Mouse (Mus musculus): ENCODE measurements around the gene Arl14. TPM values are rescaled to one million over a fixed set of nuclear protein-coding genes. Genes with fewer than 3 reads are reported as not detected.

The Arl14 gene
- polyA plus RNA-seq, 1 experiment = not detected

DNA sequence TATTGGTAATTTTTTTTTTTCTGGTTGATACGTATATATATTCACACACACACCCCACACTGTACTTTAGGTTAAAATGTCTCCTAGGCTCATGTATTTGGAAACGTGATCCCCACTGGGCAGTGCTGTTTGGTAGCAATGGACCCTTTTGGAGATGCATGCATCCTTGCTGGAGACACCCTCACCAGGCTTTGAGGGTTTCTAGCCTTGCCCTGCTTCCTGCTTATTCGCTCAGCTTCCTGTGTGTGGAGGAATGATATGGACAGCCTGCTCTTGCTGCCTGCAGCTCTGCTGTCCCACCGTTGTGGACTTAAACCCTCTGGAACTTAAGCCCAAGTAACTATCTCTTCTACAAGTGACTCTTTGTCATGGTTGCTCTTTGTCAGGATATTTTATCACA is 19.3 kb upstream of the Arl14 start:
- H3K4me3 ChIP-seq (replicated peaks; ENCODE audit: insufficient read depth, low read depth, low read length) = no peak overlapping the region
- TF ChIP-seq CTCF (IDR thresholded peaks at IDR 0.05; ENCODE audit: borderline replicate concordance, insufficient read depth, low read depth, low read length) = no peak
- no peak for TF ChIP-seq POLR2A (IDR thresholded peaks at IDR 0.05; ENCODE audit: borderline replicate concordance, insufficient read depth, low read length)
- no peak for DNase-seq
- no peaks in the 10 kb centered on the region for H3K27me3 ChIP-seq (ENCODE audit: control insufficient read depth, insufficient read depth, low read length)
- WGBS = 77% methylated on average over 4 of the region's 4 CpGs
- no peak overlapping the region for H3K27ac ChIP-seq (ENCODE audit: insufficient read depth, low read length)
- no peaks in the 10 kb centered on the region for H3K4me1 ChIP-seq (ENCODE audit: control insufficient read depth, insufficient read depth, low read length)

DNA sequence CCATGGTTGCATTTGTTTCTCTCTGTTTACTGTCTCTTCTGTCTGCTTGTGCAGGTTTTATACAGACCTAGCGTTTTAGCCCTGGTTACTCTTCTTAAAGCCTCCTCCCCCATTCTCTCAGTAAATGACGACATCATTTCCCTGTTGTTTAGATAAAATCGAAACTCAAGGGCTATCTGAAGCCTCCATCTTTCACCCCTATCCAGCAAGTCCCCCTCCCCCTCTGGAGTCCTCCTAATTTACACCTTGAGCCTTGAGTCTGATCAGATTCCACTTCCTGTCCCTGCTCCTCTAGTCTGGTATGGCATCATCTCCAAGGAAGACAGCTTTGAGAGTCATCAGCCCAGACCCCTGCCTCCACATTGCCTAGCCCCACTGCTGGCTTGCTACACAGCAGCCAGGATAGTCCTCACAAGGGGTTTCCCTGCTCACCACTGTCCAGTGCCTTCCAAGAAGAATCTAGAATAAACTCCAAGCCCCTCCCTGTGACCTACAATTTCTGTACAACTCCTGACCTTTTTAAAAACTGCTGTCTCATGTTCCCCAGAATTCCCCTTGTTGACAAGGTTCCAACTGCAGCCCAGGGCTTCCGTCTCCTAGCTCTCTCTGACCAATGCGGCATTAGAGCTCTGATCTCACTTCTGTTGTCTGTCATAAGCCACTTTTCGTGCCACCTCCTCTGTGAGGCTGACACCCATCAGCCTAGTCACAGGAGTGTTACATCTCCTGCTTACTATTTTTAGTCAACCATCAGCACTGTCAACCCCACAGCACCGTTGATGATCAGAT is 16.8 kb upstream of the Arl14 start:
- TF ChIP-seq POLR2A (IDR thresholded peaks at IDR 0.05; ENCODE audit: borderline replicate concordance, insufficient read depth, low read length) (no peak), CTCF (IDR thresholded peaks at IDR 0.05; ENCODE audit: borderline replicate concordance, insufficient read depth, low read depth, low read length) (no peak)
- H3K27me3 ChIP-seq (ENCODE audit: control insufficient read depth, insufficient read depth, low read length) = no peaks in the 10 kb centered on the region
- no peak overlapping the region for H3K27ac ChIP-seq (ENCODE audit: insufficient read depth, low read length)
- WGBS = 63% methylated on average over 7 of the region's 7 CpGs
- H3K4me3 ChIP-seq (replicated peaks; ENCODE audit: insufficient read depth, low read depth, low read length) = no peak overlapping the region
- H3K4me1 ChIP-seq (ENCODE audit: control insufficient read depth, insufficient read depth, low read length) = no peaks in the 10 kb centered on the region
- DNase-seq = no peak

DNA sequence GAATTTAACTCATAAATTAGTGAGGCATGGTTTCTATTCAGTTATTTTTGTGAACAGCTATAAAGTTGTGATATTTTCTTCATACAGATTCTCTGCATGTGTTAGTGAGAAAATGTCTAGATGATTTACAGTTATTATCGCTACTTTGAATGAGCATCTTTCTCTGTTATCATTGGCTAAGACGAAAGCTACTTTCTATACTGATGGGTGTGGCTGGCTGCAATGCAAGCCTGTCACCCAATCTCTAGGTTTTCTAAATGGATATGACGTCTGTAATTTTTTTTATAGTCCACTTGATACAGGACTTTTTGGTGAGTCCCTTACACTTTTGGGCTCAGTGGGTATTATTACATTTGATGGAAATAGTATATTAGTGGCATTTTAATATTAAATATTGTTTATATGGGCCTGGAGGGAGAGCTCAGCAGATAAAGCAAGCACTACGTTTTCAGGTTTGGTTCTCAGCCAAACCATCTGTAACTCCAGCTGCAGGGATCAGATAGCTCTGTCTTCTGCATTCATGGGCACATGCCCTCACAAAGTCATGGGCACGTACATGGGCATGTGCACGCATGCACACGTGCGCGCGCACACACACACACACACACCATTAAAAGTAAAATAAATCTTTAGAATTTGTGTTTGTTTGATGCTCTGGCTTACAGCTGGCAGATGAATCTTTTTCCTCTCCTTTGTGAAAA is 15.9 kb upstream of the Arl14 start:
- TF ChIP-seq POLR2A (IDR thresholded peaks at IDR 0.05; ENCODE audit: borderline replicate concordance, insufficient read depth, low read length) = no peak
- TF ChIP-seq CTCF (IDR thresholded peaks at IDR 0.05; ENCODE audit: borderline replicate concordance, insufficient read depth, low read depth, low read length) = no peak
- WGBS = 83% methylated on average over 10 of the region's 10 CpGs
- H3K4me1 ChIP-seq (ENCODE audit: control insufficient read depth, insufficient read depth, low read length) = no peaks in the 10 kb centered on the region
- no peak overlapping the region for H3K4me3 ChIP-seq (replicated peaks; ENCODE audit: insufficient read depth, low read depth, low read length)
- H3K27me3 ChIP-seq (ENCODE audit: control insufficient read depth, insufficient read depth, low read length) = no peaks in the 10 kb centered on the region
- DNase-seq = no peak
- H3K27ac ChIP-seq (ENCODE audit: insufficient read depth, low read length) = no peak overlapping the region

DNA sequence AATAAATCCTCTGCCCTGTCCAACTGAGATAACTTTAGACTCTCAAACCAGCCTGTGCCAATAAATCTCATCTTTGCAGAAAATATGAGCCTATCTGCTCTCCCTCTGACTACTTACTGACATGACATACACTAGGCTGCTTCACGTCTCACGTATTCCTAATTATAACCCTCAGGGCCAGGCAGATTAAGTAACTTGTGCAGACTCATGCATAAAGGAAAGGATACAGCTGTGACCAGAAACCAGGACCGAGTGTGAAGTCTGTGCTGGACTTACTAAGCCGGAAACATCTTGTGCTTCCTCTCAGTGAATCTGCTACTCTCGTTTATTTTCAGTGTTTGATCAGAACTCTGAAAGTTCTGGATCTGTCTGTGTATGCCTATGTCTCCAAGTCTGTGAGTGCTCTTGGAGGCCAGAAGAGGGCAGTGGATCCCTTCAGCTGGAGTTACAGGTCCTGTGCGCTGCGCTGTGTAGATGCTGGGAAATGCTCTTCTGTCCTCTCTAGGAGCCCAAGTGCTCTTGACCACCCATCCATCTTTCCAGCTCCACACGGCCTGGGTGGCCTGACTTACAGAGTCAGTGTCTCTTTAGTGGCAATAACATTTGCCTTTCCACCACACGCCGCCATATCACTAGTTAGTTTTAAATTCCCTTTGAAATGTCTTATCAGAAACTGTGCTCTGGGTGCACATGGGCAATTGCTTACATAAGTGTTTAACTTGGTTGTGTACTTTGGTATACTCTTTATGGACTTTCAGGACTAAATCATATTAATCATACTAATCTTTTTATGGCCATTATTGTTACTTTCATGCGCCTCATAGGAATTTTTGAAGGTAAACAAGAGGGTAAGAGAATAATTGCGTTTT is 13.5 kb upstream of the Arl14 start:
- no peaks in the 10 kb centered on the region for H3K27me3 ChIP-seq (ENCODE audit: control insufficient read depth, insufficient read depth, low read length)
- no peak for DNase-seq
- 73% methylated on average over 12 of the region's 12 CpGs for WGBS
- peak; percentile 21; the same call in 1 of the 2 replicates for TF ChIP-seq CTCF (IDR thresholded peaks at IDR 0.05; ENCODE audit: borderline replicate concordance, insufficient read depth, low read depth, low read length)
- TF ChIP-seq POLR2A (IDR thresholded peaks at IDR 0.05; ENCODE audit: borderline replicate concordance, insufficient read depth, low read length) = no peak
- no peak overlapping the region for H3K27ac ChIP-seq (ENCODE audit: insufficient read depth, low read length)
- H3K4me1 ChIP-seq (ENCODE audit: control insufficient read depth, insufficient read depth, low read length) = no peaks in the 10 kb centered on the region
- H3K4me3 ChIP-seq (replicated peaks; ENCODE audit: insufficient read depth, low read depth, low read length) = no peak overlapping the region

DNA sequence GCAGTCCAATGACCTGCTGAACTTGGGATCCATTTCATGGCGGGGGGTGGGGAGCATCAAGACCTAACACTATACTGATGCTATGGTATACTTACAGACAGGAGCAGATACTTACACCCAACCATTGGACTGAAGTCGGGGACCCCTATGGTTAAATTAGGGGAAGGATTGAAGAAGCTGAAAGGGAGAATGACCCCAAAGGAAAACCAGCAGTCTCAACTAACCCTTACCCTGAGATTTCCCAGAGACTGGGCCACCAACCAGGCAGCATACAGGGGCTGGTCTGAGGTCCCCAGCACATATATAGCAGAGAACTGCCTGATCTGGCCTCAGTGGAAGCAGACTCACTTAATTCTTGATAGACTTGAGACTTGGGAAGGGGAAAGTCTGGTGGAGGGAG is 10.0 kb upstream of the Arl14 start:
- TF ChIP-seq POLR2A (IDR thresholded peaks at IDR 0.05; ENCODE audit: borderline replicate concordance, insufficient read depth, low read length) (no peak), CTCF (IDR thresholded peaks at IDR 0.05; ENCODE audit: borderline replicate concordance, insufficient read depth, low read depth, low read length) (no peak)
- Histone ChIP-seq H3K27me3 (ENCODE audit: control insufficient read depth, insufficient read depth, low read length) (no peaks in the 10 kb centered on the region), H3K27ac (ENCODE audit: insufficient read depth, low read length) (no peak overlapping the region), H3K4me1 (ENCODE audit: control insufficient read depth, insufficient read depth, low read length) (no peaks in the 10 kb centered on the region), H3K4me3 (replicated peaks; ENCODE audit: insufficient read depth, low read depth, low read length) (no peak overlapping the region)
- no peak for DNase-seq
- 87% methylated on average over 2 of the region's 2 CpGs for WGBS

DNA sequence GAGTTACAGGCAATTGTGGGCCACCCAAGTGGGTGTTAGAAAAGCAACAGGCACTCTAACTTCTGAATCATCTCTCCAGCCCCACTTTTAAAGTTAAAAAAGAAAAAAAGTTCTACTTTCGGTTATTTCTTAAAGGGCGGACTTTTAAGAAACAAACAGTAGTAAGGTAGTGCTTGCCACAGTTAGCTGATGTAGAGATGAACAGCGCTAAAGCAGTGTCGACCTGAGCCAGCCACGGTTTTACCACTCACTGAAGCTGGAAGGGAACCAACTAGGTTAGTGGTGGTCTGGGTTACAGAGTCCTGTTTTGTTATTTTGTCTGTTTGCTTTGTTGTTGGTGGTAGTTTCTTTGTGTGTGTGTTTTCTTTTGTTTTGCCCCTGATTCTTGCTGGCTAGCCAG is 8.8 kb upstream of the Arl14 start:
- TF ChIP-seq CTCF (IDR thresholded peaks at IDR 0.05; ENCODE audit: borderline replicate concordance, insufficient read depth, low read depth, low read length) (no peak), POLR2A (IDR thresholded peaks at IDR 0.05; ENCODE audit: borderline replicate concordance, insufficient read depth, low read length) (no peak)
- 82% methylated on average over 5 of the region's 5 CpGs for WGBS
- no peaks in the 10 kb centered on the region for H3K27me3 ChIP-seq (ENCODE audit: control insufficient read depth, insufficient read depth, low read length)
- H3K4me3 ChIP-seq (replicated peaks; ENCODE audit: insufficient read depth, low read depth, low read length) = no peak overlapping the region
- no peak for DNase-seq
- H3K4me1 ChIP-seq (ENCODE audit: control insufficient read depth, insufficient read depth, low read length) = no peaks in the 10 kb centered on the region
- H3K27ac ChIP-seq (ENCODE audit: insufficient read depth, low read length) = no peak overlapping the region

DNA sequence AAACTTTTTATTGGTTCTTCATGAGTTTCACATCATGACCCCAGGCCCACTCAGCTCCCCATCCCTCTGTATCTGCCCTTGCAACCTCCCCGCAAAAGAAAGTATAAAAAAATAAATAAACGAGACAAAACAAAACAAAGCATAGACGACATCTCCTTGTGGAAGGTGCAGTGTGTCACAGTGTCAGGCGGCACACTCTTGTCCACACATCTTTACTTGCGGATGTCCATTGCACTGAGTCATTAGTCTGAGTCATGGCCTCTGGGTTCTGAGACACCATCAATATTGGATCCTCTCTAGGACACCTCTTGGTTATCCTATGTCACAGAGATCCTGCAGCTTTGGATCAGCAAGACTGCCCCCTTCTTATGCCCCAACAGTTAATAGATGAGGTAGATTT is 7.7 kb upstream of the Arl14 start:
- Histone ChIP-seq H3K4me1 (ENCODE audit: control insufficient read depth, insufficient read depth, low read length) (no peaks in the 10 kb centered on the region), H3K4me3 (replicated peaks; ENCODE audit: insufficient read depth, low read depth, low read length) (no peak overlapping the region), H3K27me3 (ENCODE audit: control insufficient read depth, insufficient read depth, low read length) (no peaks in the 10 kb centered on the region), H3K27ac (ENCODE audit: insufficient read depth, low read length) (no peak overlapping the region)
- 93% methylated on average over 5 of the region's 5 CpGs for WGBS
- no peak for DNase-seq
- TF ChIP-seq CTCF (IDR thresholded peaks at IDR 0.05; ENCODE audit: borderline replicate concordance, insufficient read depth, low read depth, low read length) (no peak), POLR2A (IDR thresholded peaks at IDR 0.05; ENCODE audit: borderline replicate concordance, insufficient read depth, low read length) (no peak)

All from cerebellum, adult 2 months (tissue).